Mouse (Mus musculus) CH12.LX (cell line): ENCODE data around the gene Mybph.

ENCODE experiments used
- BHLHE40 ChIP-seq: IDR thresholded peaks from 2 replicates; pipeline ENCODE4 v1.6.1; 2011; ENCODE audit warnings: mild to moderate bottlenecking, low read depth, low read length, improper control_type of control experiment
- CTCF ChIP-seq, 2 experiments: IDR thresholded peaks in 1 of 2; conservative IDR thresholded peaks in 1 of 2; 2 replicates each; pipeline ENCODE4 v1.5.1; 2011 to 2012; ENCODE audit warnings: low read depth in 2 of 2, low read length in 2 of 2, improper control_type of control experiment in 1 of 2, inconsistent platforms in 1 of 2, mild to moderate bottlenecking in 1 of 2, moderate library complexity in 1 of 2
- EP300 ChIP-seq: IDR thresholded peaks from 2 replicates; pipeline ENCODE4 v1.6.1; 2011; ENCODE audit warnings: low read length, improper control_type of control experiment
- IRF4 ChIP-seq: IDR thresholded peaks from 2 replicates; pipeline ENCODE4 v1.6.1; 2014; ENCODE audit warnings: low read depth, mild to moderate bottlenecking, inconsistent platforms, low read length, improper control_type of control experiment
- JUND ChIP-seq: conservative IDR thresholded peaks from 2 replicates; pipeline ENCODE4 v1.6.1; 2011; ENCODE audit warnings: low read depth, low read length, improper control_type of control experiment
- KAT2A ChIP-seq: IDR thresholded peaks from 2 replicates; pipeline ENCODE4 v1.6.1; 2012; ENCODE audit warnings: low read length, improper control_type of control experiment, inconsistent platforms; ENCODE audit not compliant: insufficient replicate concordance
- MXI1 ChIP-seq: IDR thresholded peaks from 2 replicates; pipeline ENCODE4 v1.6.1; 2011; ENCODE audit warnings: mild to moderate bottlenecking, low read depth, low read length, improper control_type of control experiment
- NRF1 ChIP-seq: IDR thresholded peaks from 2 replicates; pipeline ENCODE4 v1.6.1; 2014; ENCODE audit warnings: low read depth, mild to moderate bottlenecking, inconsistent platforms, low read length, improper control_type of control experiment, moderate library complexity
- POLR2A ChIP-seq: IDR thresholded peaks from 2 replicates; pipeline ENCODE4 v1.6.1; 2011; ENCODE audit warnings: low read depth, mild to moderate bottlenecking, improper control_type of control experiment, low read length
- POLR2AphosphoS2 ChIP-seq: IDR thresholded peaks from 2 replicates; pipeline ENCODE4 v1.6.1; 2011; ENCODE audit warnings: low read depth, low read length, improper control_type of control experiment
- UBTF ChIP-seq: IDR thresholded peaks from 2 replicates; pipeline ENCODE4 v1.6.1; 2012; ENCODE audit warnings: low read depth, mild to moderate bottlenecking, inconsistent platforms, low read length, improper control_type of control experiment, moderate library complexity
- USF2 ChIP-seq: conservative IDR thresholded peaks from 2 replicates; pipeline ENCODE4 v1.6.1; 2011; ENCODE audit warnings: low read depth, low read length, improper control_type of control experiment
- ZC3H11A ChIP-seq: IDR thresholded peaks from 2 replicates; pipeline ENCODE4 v1.6.1; 2012; ENCODE audit warnings: low read depth, mild to moderate bottlenecking, inconsistent platforms, low read length, improper control_type of control experiment
- ZMIZ1 ChIP-seq: IDR thresholded peaks from 2 replicates; pipeline ENCODE4 v1.6.1; 2012; ENCODE audit warnings: low read depth, mild to moderate bottlenecking, inconsistent platforms, low read length, improper control_type of control experiment

DNA sequence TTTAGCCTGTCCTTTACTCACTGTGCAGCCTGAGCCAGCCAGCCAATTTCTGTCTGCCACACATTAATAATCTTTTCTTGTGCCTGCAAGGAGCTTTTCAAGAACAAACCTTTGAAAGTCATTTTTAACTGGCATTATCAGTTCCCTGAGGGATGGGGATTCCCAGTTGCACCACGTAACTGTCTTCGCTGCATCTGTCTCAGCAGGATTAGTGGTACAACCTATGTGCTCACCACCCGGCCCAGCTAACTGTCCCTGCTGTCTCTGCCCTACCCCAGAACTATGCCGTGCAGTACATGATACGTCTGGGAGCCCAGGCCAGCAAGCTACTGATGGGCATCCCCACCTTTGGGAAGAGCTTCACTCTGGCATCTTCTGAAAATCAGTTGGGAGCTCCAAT, 5.0 kb upstream of the Mybph start:
- no peak for TF ChIP-seq MXI1
- TF ChIP-seq IRF4: no peak
- no peak for TF ChIP-seq CTCF (conservative IDR thresholded peaks at IDR 0.05 in 1 of 2, IDR thresholded peaks at IDR 0.05 in 1 of 2; ENCODE audit: low read depth in 2 of 2, low read length in 2 of 2)
- no peak for TF ChIP-seq POLR2AphosphoS2
- no peak for TF ChIP-seq ZC3H11A
- no peak for TF ChIP-seq ZMIZ1
- TF ChIP-seq BHLHE40: no peak
- no peak for TF ChIP-seq POLR2A
- no peak for TF ChIP-seq UBTF
- no peak for TF ChIP-seq JUND
- no peak for TF ChIP-seq NRF1
- no peak for TF ChIP-seq EP300
- no peak for TF ChIP-seq KAT2A
- no peak for TF ChIP-seq USF2
